Mouse (Mus musculus): ENCODE measurements around the gene Gtpbp6.

- TF ChIP-seq CTCF (IDR thresholded peaks at IDR 0.05; ENCODE audit: low read depth, low read length) (no peak), POLR2A (IDR thresholded peaks at IDR 0.05; ENCODE audit: extremely low read depth, insufficient read depth, low read length) (no peak)
These were observed 28.1 kb upstream of the Gtpbp6 start for GRCm38 (mm10) chr5:110136087-110136464.

Measured in liver, adult 2 months (tissue).